Mouse (Mus musculus) thymus, adult 2 months (tissue): ENCODE measurements around the gene Psapl1.

Experiments used
- CTCF ChIP-seq: fragments of 200-500 bp; IDR thresholded peaks from 2 replicates; pipeline ENCODE4 v1.5.1; 2012; ENCODE audit warnings: mild to moderate bottlenecking, control low read depth, low read length, moderate library complexity, borderline replicate concordance; ENCODE audit not compliant: control insufficient read depth, poor library complexity, insufficient read depth; ENCODE audit errors: extremely low read depth
- POLR2A ChIP-seq: fragments of 200-500 bp; IDR thresholded peaks from 2 replicates; pipeline ENCODE4 v1.6.1; 2012; ENCODE audit warnings: mild to moderate bottlenecking, low read length, control low read depth, moderate library complexity; ENCODE audit not compliant: control insufficient read depth, poor library complexity, insufficient read depth; ENCODE audit errors: extremely low read depth

DNA sequence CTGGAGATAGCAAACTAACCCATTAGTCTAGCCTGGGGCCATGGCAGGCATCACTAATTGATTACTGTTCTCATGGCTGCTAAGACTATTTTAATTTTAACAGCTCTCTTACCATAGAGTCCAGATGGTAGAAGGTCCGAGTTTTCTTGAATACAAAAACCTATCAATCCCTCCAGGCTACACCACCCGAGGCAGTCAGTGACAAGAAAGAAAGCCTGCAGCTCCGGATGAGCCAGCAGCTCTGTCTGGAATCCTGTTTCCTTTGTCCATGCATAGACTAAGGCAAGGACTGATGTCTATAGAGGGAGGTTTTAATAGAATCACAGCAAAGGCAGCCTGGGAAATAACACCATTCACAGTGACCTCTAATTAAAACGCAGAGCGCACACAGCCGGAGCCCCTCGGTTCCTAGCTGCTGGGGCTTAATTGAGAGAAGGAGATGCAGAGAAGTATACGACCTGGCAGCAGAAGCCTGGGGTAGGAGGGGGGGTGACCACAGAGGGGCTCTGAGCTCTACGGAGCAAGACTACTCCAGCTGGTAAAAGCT lies 29.2 kb upstream of the Psapl1 start:
- TF ChIP-seq POLR2A (no peak), CTCF (no peak)
